Mouse (Mus musculus) ES-CJ7 (cell line): ENCODE results near the gene Ehbp1.

Source experiments
- DNase-seq: peaks from one replicate; pipeline ENCODE4 v3.0.0; 2011; ENCODE audit warnings: low read depth, low spot score

Gene Ehbp1

GRCm38 (mm10) chr11:22057538-22057937, 284.6 kb downstream of the Ehbp1 start:
- DNase-seq: no peak

- DNase-seq: no peak
These were observed 286.2 kb downstream of the Ehbp1 start for GRCm38 (mm10) chr11:22055908-22056307.

- no peak for DNase-seq
These were observed 288.9 kb downstream of the Ehbp1 start for GRCm38 (mm10) chr11:22053034-22053668.

- DNase-seq: no peak
These were observed 291.2 kb downstream of the Ehbp1 start for GRCm38 (mm10) chr11:22050864-22051263.

GRCm38 (mm10) chr11:22039854-22040426, 302.2 kb downstream of the Ehbp1 start:
- no peak for DNase-seq

DNA sequence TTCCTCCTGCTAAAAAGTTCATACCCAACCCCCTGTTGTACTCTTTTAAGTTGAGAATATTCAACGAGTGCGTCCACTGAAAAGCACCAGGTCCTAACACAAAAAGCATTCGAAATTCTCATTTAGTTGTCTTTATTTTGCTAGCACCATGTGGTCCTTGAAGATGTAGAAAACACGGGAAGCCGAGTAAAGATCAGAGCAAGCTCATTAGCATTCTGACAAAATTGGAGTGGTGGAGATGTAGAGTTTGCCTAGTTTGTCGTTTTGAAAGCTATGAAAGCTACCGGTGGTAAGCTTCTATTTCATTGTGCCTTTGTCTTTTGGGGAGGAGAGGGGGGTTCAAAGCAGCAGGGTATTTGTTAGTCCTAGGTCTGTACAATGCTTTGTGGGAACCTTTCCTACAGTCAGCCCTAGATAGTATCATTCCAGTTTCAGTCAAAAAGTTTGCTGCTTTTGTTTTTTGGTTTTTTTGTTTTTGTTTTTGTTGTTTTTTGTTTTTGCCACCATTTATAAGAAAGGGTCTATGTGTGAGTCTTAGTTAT, 307.5 kb downstream of the Ehbp1 start:
- no peak for DNase-seq

DNA sequence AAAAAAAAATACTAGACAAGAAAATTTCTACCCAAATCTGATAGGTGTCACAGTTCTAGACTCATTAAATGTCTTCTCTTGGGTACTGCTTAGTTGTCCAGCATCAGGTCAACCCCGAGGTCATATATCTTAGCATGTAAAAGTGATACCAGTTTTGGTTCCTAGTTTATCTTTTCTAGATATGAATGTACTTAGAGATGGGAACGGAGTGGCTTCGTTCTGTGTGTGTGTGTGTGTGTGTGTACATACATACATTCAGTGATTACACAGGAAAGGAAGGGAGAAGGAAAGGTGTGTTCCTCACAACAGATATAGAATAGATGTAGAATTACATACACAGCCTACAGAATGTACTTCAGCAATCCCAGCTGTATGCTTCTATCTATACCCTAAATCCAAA, 308.5 kb downstream of the Ehbp1 start:
- DNase-seq: no peak

GRCm38 (mm10) chr11:22020602-22021001, 321.5 kb downstream of the Ehbp1 start:
- no peak for DNase-seq

GRCm38 (mm10) chr11:22017444-22017843, 324.6 kb downstream of the Ehbp1 start:
- DNase-seq: no peak

DNA sequence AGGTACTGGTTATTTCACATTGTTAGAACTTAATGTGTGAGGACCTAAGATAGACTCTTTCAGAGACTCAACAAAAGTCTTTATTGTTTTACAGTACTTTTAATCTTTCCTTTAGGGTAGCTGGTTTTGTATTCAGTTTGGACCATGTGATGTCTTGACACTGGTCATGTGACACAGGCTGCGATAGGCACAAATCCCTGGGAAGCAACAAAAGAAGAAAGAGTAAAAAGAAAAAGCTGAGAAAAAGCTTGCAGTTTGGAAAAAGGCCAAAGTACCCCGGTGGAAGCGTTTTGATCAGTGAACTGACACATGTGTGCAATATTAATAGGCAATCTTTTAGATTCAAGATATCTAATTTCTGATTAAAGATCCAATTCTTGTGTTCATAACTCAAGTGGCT, 325.8 kb downstream of the Ehbp1 start:
- no peak for DNase-seq

- DNase-seq: no peak
These were observed 333.3 kb downstream of the Ehbp1 start for GRCm38 (mm10) chr11:22008817-22009216.

- peak; percentile 29 for DNase-seq
These were observed 333.9 kb downstream of the Ehbp1 start for GRCm38 (mm10) chr11:22008129-22008596.

DNA sequence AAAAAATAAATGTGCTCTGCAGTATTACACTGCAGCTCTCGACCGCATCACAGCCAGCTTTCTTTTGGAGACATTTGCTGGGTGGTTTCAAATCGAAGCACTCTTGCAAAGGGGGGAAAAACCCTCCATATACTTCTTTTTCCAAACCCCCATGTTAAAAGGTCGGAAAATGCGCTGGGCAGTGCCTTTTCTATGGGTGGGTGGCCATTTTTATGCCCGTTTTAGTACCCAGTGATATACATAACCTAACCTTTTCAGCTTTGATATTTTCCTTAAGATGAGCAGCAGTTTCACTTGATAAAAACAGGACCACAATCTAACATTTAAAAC, 334.3 kb downstream of the Ehbp1 start:
- DNase-seq: no peak

DNA sequence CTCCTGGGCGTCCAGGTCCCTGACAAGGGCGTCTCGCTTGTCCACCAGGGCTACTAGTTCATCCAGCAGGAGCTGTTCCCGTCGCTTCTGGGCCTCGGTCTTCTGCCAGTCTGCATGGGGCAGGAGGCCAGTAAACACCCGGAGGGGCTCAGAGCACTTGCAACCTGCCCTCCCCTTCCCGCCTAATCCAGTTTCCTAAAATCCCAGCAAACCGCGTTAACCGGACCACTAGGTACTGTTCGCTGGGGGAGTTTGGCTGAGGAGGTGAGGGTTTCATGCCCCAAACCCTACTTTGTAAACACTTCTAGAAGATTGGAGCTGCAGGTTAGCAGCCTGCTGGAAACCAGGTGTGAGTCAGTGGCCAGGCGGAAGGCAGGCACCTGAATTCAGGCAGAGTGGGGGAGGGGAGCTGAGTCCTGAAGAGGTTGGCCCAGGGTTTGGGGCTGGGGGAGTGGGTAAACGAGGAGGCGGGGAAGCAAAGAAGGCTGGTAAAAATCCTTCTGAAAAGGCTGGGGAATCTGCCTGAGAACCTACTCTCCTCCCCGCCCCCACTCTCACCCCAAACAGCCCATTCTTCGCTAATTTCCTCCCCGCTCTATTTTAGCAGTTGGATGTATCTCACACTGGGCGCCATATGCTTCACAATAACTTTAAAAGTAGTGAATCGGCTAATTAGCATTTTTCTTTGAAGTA, 334.9 kb downstream of the Ehbp1 start:
- DNase-seq: peak; percentile 35

DNA sequence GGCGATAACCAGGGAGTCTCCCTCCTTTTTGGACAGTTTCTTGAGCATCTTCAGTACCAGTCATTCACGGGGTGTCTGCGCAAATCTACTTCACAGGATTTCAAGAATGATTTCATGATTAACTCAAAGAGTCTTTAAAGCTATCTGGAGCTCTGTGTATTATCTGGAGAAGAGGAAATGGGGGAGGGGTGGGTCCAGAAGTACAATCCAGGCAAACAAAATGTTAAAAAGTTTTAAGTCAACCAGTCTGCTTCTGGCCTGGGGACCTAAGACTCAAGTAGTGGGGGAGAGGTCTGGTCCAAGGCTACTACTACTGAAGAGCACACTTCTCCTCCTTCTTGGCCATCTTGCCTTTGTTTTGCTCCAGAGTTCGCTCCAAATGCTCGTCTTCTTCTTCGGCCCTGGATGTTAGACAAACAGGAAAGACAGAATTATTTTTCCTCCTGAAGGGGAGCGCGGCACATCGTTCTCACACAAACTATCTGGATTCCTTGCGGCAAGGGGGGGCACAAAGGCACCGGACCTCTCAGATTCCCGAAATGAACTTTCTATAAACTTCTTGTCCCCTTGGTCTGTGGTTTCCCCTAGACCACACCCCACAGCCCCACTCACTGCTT, 335.5 kb downstream of the Ehbp1 start:
- peak; percentile 45 for DNase-seq

DNA sequence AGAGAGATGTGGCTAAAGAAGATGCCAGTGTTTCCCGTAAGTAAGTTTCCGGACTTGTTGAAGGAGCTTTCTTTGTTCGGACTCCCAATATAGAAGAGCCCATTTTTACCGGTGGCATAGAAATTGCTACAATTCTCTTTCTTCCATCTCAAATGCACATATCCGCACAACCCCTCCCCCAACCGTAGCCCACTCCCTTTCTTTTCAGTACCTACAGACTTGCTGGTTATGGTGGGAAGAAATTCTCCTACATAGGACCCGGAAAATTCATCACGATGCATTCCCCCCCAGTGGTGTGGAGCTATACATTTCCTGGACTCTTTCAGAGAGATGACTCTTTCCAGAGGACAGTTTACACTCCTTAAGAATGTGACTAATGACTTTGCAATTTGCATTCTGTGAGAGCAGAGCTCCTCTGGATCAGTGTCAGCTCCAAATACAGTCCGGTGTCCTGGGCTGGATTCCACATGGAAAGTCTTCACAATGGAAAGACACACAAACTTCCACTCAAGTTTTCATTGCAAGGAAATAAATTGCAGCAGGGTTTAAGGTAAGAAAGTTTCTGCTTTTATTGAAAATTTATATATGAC, 336.7 kb downstream of the Ehbp1 start:
- DNase-seq: no peak

DNA sequence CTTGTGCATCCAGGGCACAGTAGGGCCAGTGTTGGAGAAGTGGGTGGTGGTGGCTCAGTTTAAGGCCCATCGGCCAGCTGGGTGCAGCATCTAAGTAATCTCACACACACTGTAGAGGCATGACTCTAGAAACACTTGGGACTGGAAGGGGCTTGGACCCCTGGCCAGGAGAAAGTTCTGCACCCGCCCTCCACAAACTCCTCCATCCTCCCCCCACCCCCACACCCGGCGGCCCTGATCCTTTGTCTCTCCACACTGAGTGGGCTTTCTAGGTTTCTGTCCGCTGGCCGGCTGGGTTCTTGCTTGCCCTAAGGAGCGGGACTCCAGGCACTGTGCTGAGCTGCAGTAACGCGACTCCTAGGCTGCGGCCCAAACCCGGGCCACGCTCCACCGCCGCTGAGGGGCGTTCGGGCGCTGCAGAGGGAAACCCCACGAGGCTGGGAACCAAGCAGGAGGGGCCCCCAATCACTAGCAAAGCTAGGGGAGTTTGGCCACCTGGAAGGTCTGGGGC, 337.7 kb downstream of the Ehbp1 start:
- peak; percentile 28 for DNase-seq

- peak; percentile 38 for DNase-seq
These were observed 338.6 kb downstream of the Ehbp1 start for GRCm38 (mm10) chr11:22003341-22003981.

DNA sequence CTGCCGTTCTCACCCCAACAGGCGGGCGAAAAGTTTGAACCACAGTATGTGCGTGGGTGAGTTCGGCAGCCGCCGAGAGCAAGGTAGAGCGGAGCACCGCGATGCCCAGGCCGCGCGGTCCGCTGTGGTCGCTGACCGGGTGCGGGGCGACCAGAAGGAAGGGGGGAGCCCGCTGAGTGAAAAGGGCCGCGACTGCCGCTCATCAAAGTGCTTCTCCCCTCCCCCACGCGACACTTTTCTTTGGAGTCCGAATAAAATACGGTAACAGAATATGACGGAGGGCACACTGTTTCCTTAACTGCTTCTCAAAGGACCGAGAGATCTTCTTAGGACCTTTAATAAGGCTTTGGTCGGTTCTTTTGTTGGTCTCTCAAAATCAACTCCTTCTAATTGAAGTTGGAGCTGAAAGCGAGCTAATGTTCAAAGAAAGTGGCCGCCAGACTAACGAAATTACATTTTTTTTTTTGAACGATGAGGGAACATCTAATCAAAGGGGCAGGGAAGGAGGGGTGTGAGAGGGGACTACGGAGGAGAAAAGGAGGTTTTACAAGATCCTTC, 339.2 kb downstream of the Ehbp1 start, which contains the start of gene Otx1:
Otx1 (minus strand) TSS at position 115 of the 558 bp plus-strand sequence.
- DNase-seq: peak; percentile 42

GRCm38 (mm10) chr11:22002062-22002782, 339.9 kb downstream of the Ehbp1 start:
- DNase-seq: peak; percentile 34
